Comparison of ENCODE assay signal across 8 mouse cellular contexts in genomic region chr7:13034148-13034977, GRCm38 (mm10). TPM values are rescaled to one million over a fixed set of nuclear protein-coding genes. Genes with fewer than 3 reads are reported as not detected.
DNase-seq lines count a peak whose midpoint lies in the region; ATAC-seq lines count a peak whose summit lies in the region.

Gene Chmp2a, minus strand, starts transcription at chr7:13034807.

- peak within 1 kb of the TSS; percentile 78 for H3K4me2 ChIP-seq in intestine, embryonic 14.5 days (ENCODE audit: low read length)

- H3K36me3 ChIP-seq in intestine, embryonic 14.5 days (ENCODE audit: control insufficient read depth, insufficient read depth, low read length) = peaks cover 60% of the 10 kb centered on the region

- H3K27ac ChIP-seq in intestine, embryonic 14.5 days (ENCODE audit: low read depth) = peak within 1 kb of the TSS; percentile 86

- peaks cover 29% of the 10 kb centered on the region for H3K4me1 ChIP-seq in intestine, embryonic 14.5 days (replicated peaks; ENCODE audit: control insufficient read depth, insufficient read depth, low read length)

- no peaks in the 10 kb centered on the region for H3K27me3 ChIP-seq in intestine, embryonic 14.5 days (replicated peaks; ENCODE audit: control insufficient read depth, insufficient read depth, low read length)

- H3K4me3 ChIP-seq in intestine, embryonic 14.5 days (ENCODE audit: low read depth, low read length) = peak within 1 kb of the TSS; percentile 61

- peak; percentile 99 for DNase-seq in adrenal gland, adult (ENCODE audit: inconsistent age in 2 of 2, low spot score in 1 of 2)
- DNase-seq in embryo, embryonic 10.5 days (ENCODE audit: low spot score) = peak; percentile 98
- DNase-seq in gastrocnemius, postnatal 25 days = peak; percentile 95
- DNase-seq in intestine, embryonic 14.5 days (ENCODE audit: low spot score) = peak; percentile 96
- DNase-seq in left cerebral cortex, postnatal 14 days (ENCODE audit: low spot score in 2 of 2) = peak; percentile 97 to 99
- DNase-seq in mesoderm, embryonic 11.5 days (ENCODE audit: low read depth, low spot score) = peak; percentile 98
- peak; percentile 97 to 98 for DNase-seq in right cerebral cortex, postnatal 36 days (ENCODE audit: low spot score in 2 of 2)
- peak; percentile 97 for DNase-seq in yolk sac, embryonic 10.5 days (ENCODE audit: low spot score)

- intact Hi-C loops in left cerebral cortex, postnatal 14 days (cut with DNase I) = no loop called here

- under 1% methylated on average over 45 of the region's 45 CpGs for WGBS in intestine, embryonic 14.5 days

- peak; percentile 75 for ATAC-seq in intestine, embryonic 14.5 days (replicated peaks; ENCODE audit: low FRiP score, low TSS enrichment, low read depth)

- H3K9me3 ChIP-seq in intestine, embryonic 14.5 days (ENCODE audit: control insufficient read depth, low read length) = no peaks in the 10 kb centered on the region

- peak within 1 kb of the TSS; percentile 79 for H3K9ac ChIP-seq in intestine, embryonic 14.5 days (ENCODE audit: low read length)

RNA-seq across cellular contexts. Expression of gene Chmp2a, which starts in this region (rescaled TPM):
- 10 to 100 TPM; 76.1 to 89.9 TPM for total RNA-seq in gastrocnemius, postnatal 25 days (2021)
- polyA plus RNA-seq in intestine, embryonic 14.5 days (2014; fragmentation: Nextera tagmentation; extraction: Ambion mirVana) = 157 and 161 TPM in 2 replicates
- 100 to 1,000 TPM; 123 to 135 TPM for total RNA-seq in left cerebral cortex, postnatal 14 days (2021)

Comparison
In these comparisons a context has a peak if more than half of its experiments do, and no peak if none do; other contexts are left out.
1. Peak in every context shown above with its lines: DNase-seq, ATAC-seq, H3K4me3 ChIP-seq and H3K27ac ChIP-seq.